Mouse (Mus musculus): ENCODE data around the gene Cttnbp2nl.

- TF ChIP-seq CTCF (IDR thresholded peaks at IDR 0.05; ENCODE audit: extremely low read depth, insufficient read depth, insufficient read length, insufficient replicate concordance) (no peak), POLR2A (IDR thresholded peaks at IDR 0.05; ENCODE audit: low read depth, low read length) (no peak)
These were observed 90.8 kb downstream of the Cttnbp2nl start for GRCm38 (mm10) chr3:104962141-104962611.

Data from spleen, adult 2 months (tissue).